Mouse (Mus musculus) urinary bladder, postnatal 25 days (tissue): Measurements from ENCODE around the gene Exosc5.
A peak's percentile ranks its signal among the peaks of the same experiment; 100 is the strongest.

Experiments used
- DNase-seq: peaks from one replicate; pipeline ENCODE4 v3.0.0; 2022; ENCODE audit warnings: low spot score

Exosc5 gene

GRCm38 (mm10) chr7:25680514-25681258 is 21.7 kb downstream of the Exosc5 start, which contains the start of gene B9d2:
Gene B9d2, plus strand, starts transcription at chr7:25680780.
- DNase-seq = peak; percentile 98

GRCm38 (mm10) chr7:25681341-25682231 is 22.6 kb downstream of the Exosc5 start:
- DNase-seq = no peak

- no peak for DNase-seq
Measured at GRCm38 (mm10) chr7:25683474-25684180, 24.7 kb downstream of the Exosc5 start.

GRCm38 (mm10) chr7:25684659-25685058 is 25.7 kb downstream of the Exosc5 start:
- DNase-seq = no peak

GRCm38 (mm10) chr7:25685926-25686470 is 27.0 kb downstream of the Exosc5 start:
- DNase-seq = no peak

- DNase-seq = peak; percentile 79
Measured at GRCm38 (mm10) chr7:25686680-25687531, 27.9 kb downstream of the Exosc5 start, which contains the start of gene Tgfb1. Gene Tgfb1, plus strand, starts transcription at chr7:25687002.

- peak; percentile 57 for DNase-seq
Measured at GRCm38 (mm10) chr7:25687811-25688401, 28.9 kb downstream of the Exosc5 start.

GRCm38 (mm10) chr7:25688810-25689586 is 30.0 kb downstream of the Exosc5 start:
- peak; percentile 76 for DNase-seq

- DNase-seq = no peak
Measured at GRCm38 (mm10) chr7:25689603-25690021, 30.6 kb downstream of the Exosc5 start.

- no peak for DNase-seq
Measured at GRCm38 (mm10) chr7:25690051-25690450, 31.1 kb downstream of the Exosc5 start.

- no peak for DNase-seq
Measured at GRCm38 (mm10) chr7:25694104-25694503, 35.1 kb downstream of the Exosc5 start.

GRCm38 (mm10) chr7:25699851-25700250 is 40.9 kb downstream of the Exosc5 start:
- no peak for DNase-seq

GRCm38 (mm10) chr7:25700732-25701131 is 41.8 kb downstream of the Exosc5 start:
- no peak for DNase-seq

- DNase-seq = no peak
Measured at GRCm38 (mm10) chr7:25702350-25702749, 43.4 kb downstream of the Exosc5 start.

- DNase-seq = no peak
Measured at GRCm38 (mm10) chr7:25703793-25704494, 45.0 kb downstream of the Exosc5 start.

- DNase-seq = no peak
Measured at GRCm38 (mm10) chr7:25704716-25705364, 45.9 kb downstream of the Exosc5 start.

- DNase-seq = peak; percentile 26
Measured at GRCm38 (mm10) chr7:25705801-25706251, 46.9 kb downstream of the Exosc5 start.

- no peak for DNase-seq
Measured at GRCm38 (mm10) chr7:25706578-25707170, 47.7 kb downstream of the Exosc5 start.
